Mouse (Mus musculus): ENCODE data around the gene Brcc3.

The Brcc3 gene

DNA sequence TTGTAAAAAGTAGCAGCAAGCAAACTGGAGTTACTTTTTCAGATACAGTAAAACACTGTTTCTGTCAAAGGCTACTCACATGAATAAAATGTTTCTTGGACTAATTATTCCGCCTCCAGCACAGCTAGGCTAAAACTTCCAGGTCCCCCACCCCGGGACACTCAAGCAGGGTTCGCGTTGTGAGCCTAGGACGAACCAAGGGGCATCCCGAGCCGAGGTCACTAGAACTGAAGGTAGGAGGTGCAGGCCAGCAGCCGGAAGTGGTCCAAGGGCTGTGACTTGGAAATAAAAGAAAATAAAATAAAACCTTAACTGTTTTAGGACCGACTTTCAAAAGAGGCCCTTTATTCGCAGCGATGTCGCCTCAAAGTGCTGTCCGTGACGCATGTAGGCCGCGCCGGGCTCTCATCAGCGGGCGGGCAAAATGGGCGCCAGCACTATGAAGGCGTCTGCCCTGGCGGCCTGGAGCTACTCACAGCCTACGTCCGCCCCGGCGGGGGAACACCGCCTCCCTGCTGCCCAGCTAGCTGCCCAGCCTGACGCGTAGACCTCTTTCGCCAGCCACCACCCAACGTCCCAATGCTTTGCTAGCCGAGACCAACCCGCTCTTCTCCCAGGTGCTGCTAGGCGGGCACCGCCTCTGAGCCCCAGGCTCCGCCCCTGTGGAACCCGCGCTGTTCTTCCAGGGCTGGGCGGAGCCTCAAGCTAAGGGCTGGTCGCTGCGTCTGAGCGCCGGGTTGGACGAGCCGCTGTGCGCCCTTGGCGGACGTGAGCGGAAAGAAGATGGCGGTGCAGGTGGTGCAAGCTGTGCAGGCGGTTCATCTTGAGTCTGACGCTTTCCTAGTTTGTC is at the start of gene Brcc3, which contains the start of the genes Cmc4 and Mtcp1:
Gene Brcc3 (plus strand): TSS at position 693 of the 850 bp plus-strand sequence.
Gene Cmc4 (minus strand): TSS at position 649 of the 850 bp plus-strand sequence.
Gene Mtcp1 (minus strand): TSS at position 653 of the 850 bp plus-strand sequence.
- DNase-seq: peak; percentile 90

DNA sequence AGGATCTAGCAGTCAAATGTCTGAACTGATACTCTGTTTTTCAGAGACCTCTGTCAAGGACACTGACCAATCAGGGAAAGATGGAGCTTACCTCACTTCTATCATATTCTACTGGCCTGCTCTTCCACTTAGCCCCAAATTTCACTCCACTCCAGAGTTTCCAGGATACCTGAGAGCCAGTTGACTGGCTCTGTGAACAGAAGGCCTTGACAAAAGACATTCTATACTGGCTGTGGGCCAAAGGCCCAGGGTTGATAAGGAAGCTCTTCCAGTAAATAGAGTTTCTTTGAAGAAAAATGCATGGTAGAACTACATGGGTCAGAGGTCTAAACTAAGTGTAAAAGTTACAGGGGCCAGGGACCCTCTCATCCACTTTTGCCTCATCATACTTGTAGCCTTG is 46.2 kb upstream of the Brcc3 start:
- DNase-seq: no peak

DNA sequence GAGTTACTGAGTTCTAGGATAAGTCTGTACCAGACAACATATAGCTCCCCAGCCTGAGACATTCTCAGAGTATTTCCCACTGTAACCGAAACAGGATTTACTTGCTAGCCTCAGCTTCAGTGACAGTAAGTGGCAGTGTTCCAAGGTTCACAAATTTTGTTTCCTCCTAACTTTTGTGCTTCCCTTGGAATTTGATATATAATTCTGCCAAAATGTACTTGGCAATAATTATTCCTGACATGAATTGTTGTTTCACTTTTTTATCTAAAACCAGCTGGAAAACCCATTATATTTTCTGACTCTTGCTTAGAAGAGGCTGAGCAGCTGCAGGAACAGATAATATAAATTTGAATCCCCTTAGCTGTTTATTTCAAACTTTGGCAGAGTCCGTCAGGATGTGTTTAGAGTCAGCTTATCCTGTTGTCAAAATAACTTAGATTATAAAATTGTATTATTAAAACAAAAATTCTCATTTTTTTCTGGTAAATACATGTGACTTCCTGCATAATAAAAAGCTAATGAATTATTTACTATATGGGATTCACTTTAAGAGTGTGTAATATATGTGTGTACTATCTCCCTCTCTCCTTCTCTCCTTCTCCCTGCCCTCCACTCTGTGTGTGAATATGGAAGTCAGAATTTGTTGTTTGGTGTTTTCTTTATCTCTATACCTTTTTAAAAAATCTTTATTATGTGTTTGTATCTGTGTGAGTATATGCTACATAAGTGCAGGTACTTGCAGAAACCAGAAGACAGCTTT is 43.6 kb upstream of the Brcc3 start:
- no peak for DNase-seq

DNA sequence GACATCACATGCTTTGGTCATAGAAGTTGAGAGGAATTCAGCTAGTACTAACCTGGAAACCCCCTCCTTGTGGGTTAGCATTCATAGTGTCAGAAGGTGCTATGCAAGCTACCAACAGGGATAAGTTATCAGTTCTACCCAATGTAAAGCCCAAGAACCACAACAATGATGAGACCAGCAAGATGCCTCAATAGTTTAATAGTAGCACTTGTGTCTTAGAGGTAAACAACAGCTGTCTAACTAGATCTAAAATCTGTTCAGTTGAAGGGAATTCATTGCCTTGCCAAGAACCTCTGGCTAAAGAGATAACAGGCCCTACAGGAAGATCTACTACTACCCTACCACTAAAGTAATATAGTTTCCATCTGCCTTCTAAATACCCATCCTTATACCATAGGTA is 39.6 kb upstream of the Brcc3 start:
- no peak for DNase-seq

DNA sequence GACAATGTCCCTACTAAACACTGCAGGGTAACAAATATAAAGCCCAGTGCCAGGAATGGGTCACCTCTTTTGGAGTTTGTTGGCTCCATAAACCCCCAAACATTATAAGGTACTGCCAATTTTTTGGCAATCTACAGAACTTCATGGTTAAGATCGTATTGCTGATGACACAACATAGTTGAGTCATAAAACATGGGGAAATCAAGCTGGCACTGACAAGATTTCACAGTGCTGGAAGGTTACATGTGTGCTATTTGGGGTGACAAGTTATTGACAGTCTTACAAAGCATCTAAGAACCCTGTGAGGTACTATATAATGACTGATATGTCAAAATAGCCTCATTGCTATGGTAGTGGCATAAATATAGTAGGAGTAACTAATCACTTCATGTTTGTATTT is 35.3 kb upstream of the Brcc3 start:
- no peak for DNase-seq

DNA sequence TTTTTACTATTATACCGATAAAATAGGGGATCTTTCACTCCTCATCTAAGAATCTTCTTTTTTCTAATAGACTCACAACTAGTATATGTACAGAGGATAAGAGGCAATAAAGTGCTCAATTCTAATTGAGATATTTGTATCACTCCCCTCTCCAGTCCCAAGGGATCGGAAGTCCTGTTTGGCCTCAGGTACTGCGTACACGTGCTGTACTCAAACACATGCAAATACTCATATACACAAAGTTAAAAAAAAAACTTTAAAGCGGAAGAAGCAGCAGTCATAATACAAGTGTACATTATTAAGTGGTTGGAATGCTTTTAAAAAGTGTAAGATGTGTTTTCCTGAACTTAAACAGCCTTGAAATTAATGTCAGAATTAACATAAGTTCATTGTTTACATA is 34.7 kb upstream of the Brcc3 start:
- DNase-seq: no peak

DNA sequence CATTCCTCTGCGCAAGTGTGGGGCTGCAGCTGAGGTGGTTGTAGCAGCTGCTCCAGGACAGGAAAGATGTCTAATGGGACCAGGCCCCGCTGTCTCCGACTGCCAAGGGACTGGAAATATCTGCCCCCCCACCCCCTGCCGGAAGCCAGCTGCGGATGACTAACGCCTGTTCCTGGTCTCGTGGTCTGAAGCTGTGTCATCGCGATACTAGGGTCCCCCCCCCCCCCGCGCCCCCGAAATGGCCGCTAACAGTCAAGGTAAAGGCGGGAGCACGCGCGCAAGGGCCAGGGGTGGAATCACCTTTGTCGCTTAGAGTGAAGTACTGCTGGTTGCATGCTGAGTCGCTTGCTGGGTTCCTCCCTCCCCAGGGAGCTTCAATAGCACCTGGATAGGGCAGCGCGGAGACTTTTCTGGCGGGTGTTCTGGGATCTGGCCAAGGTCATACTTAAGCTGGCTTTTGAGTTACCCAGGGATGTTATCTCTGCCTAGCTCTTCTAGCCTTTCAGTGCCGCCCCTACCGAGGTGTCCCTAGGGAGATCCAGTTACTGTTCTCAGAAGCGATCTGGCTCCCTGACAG is 34.1 kb upstream of the Brcc3 start, which contains the start of the genes Fundc2 and F8:
Gene Fundc2 (plus strand): TSS at position 205 of the 577 bp plus-strand sequence.
Gene F8 (minus strand): TSS at position 421 of the 577 bp plus-strand sequence.
- peak; percentile 73 for DNase-seq

DNA sequence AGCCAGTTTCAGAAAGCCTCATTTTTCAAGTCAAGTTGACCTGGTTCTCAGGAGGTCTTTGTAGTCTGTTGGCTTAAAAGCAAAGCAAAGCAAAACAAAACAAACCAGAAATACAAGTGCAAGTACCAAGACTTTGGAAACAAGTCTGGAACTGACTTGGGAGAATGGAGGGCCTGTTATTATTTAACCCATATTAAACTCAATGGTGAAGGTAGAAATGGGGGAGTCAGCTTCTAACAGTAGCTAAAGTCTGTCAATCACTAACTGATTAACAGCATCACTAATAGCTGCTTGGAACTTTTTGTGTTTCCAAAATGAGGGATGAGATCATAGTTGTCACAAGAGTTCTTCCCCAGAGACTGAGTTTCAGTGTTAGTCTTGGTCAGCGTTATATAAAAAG is 17.0 kb upstream of the Brcc3 start:
- DNase-seq: no peak

DNA sequence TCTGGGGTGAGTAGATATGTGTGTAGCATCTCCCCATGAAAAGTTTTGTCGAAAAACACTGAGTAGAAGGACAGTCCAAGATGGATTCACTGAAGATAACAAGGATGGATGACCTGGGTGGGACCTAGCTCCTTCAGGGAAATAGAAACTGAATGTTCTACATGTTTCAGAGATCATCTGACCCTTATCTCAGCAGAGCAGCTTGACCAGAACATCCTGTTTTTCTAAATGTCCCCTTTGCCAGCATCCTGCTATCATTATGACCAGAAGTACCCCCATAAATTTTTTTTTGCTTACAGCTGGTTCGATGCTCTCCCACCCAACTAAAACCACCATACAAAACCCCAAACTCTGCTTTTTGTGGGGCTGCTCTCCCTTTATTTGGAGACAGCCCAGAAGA is 13.8 kb upstream of the Brcc3 start:
- DNase-seq: no peak

DNA sequence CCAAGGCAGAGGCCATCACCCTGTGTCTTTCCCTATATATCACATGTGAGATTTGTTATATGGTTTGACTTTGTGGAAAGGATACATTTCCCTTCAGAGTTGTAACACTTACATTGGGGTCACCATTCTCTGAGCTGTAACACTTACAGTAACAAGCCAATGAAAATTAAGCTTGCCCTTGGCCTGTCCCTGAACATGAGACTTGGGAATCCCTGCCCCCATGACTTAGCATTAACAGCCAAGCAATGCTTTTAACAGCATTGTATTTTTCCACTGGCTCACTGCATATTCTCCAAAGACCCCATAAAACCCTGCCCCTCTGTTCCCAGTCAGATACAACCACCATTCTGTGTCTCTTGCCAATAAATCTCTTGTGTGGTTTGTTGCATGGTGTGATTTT is 13.1 kb upstream of the Brcc3 start:
- no peak for DNase-seq

DNA sequence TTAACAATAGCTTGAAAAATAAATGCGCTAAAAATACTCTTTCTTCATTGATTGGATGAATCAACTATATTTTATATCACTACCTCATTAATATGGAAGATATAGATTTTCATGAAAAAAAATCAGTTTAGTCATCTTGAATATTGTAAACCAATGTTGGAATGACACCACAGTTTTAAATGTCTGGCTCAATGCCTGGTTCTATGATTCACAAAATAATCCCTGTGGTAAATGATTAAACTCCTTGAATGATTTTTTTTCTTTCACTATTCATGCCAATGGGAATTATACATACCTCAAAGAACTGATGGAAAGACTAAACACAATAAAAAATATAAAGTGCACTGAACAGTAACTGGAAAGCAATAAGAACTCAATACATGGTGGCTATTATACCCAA is 6.7 kb upstream of the Brcc3 start:
- no peak for DNase-seq

DNA sequence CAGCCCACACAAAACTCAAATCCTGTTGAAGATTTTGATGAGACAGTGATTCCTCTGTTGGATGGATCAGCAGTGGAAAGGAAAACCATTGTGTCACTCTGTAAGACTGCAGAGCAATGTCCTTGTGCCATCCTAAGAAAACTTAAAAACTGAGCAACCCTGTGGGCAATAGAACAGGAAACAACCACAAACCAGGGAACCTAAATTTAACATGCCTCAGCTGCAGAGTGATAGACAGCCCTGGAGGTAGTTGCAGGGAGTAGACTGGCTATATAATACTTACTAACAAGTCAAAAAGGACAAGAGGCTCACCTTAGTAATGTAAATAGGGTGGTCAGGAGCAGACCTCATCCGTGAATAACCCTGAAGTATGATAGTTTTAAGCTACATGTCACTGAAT is 38.2 kb downstream of the Brcc3 start:
- DNase-seq: no peak

DNA sequence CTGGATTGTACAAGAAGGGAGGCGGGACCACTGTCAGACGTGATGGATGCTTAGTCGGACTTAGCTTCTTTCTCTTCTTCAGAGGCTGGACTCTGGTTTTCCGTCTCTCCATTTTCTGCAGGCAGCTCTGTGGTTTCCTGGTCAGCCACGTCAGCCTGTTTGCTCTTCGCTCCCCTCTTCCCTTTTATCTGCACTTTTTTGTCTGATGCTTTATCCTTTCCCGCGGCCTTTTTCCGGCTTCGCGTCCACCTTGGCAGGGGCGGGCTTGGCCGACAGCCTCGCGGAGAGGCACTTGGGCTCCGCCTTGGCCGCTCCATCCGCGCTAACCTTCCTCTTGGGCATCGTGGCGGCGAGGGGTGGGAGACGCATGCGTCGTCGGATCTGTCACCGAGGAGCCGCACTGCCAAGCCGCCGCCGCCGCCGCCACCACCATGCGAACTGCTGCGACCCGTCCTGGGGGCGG is 58.8 kb downstream of the Brcc3 start:
- DNase-seq: peak; percentile 60

DNA sequence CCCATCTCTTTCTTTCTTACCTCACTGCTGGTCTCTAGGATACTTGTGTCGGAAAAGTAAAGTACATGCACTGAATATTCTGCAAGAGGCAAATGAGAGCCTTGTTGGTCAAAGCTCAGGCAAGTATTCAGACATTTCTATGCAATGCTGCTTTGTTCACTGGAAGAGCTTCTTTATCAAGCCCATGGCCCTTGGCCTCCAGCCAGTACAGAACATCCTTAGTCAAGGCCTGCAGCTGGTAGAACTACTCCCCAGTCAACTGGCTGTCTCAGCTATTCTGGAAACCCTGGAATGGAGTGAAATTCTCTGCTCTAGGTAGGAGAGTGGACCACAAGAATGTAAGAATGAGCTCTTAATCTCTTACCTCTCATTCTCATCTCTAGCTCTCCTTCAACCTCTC is 73.5 kb downstream of the Brcc3 start:
- no peak for DNase-seq
